Mouse (Mus musculus): ENCODE measurements around the gene Trem2.
"Not testable (repeated sequence)": the region's sequence is repeated elsewhere in the genome, so short reads cannot be mapped to it uniquely, and the experiment has no call there.

Gene Trem2

DNA sequence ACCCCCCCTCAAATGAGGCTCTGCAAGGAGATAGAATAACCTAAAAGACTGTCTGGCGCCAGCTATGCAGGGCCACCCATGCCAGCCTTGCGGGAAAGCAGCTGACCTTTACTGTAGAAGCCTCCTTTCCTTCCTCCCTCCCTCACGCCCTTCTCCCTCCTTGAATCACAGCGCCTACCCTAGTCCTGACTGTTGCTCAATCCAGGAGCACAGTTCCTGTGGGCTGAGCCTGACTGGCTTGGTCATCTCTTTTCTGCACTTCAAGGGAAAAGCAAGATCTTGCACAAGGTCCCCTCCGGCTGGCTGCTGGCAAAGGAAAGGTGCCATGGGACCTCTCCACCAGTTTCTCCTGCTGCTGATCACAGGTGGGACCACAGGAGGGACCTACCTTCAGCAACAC is at the start of gene Trem2:
TSS of gene Trem2 (plus strand) at position 171 of the 400 bp plus-strand sequence.
- DNase-seq, result no peak

DNA sequence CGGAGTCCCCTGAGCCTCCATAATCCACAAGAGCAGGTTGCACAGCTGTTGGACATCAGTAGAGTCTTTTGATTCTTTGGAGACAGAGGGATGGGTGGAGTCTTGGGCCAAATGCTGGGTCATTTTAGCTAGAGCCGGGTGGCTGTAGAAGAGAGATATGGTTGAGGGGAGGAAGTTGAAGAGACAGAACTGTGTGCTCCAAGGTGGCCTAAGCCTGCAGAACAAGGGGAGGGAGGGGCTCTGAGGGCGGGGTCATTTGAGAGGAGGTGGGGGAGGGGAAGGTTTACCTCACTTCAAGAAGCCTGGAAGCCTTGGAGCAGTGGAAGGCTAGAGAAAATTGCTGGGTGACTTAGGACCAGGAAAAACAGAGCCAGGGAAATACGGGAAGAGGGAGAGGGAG is 47.0 kb upstream of the Trem2 start, which contains the start of gene Treml2:
TSS of gene Treml2 (plus strand) at position 296 of the 400 bp plus-strand sequence.
- peak; percentile 86 for DNase-seq

- DNase-seq, result peak; percentile 29
Observed at GRCm38 (mm10) chr17:48299756-48300155, 46.4 kb upstream of the Trem2 start.

DNA sequence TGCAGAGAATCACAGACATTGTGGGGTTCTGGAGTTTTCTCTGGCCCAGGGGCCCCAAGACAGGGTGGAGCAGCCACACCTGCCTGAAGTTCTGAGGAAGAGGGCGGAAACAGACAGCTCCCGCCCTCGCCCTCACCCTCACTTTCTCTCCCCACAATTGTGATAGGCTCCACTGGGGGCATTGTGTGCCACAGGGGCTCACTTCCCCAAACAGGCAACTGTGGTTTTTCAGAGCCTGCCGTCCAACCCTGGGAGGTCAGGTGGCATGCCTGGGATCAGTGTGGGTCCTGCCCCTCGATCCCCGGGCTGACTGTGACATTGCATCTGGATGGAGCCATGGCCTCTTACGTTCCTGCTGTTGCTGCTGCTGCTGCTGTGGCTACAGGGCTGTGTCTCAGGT is 46.0 kb upstream of the Trem2 start:
- DNase-seq, result peak; percentile 81

GRCm38 (mm10) chr17:48300861-48301260 is 45.3 kb upstream of the Trem2 start:
- peak; percentile 59 for DNase-seq

DNA sequence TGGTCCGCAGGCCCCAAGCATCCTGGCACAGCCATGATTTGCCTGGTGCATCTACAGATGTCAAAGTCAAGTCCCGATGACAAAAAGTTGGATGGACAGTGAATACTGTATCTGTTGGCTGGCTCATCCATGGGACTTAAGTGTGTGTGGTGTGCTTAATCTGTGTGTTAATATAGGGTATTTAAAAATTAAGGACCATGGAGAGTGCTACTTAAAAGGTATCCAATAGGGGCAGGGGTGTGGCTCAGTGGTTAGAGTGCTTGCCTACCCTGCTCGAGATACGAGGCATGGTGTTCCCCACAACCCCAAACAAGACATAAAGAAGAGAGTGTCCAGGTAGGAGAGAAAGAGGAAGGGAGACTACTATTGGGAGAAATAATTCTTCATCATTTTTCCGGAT is 44.4 kb upstream of the Trem2 start:
- peak; percentile 37 for DNase-seq

DNA sequence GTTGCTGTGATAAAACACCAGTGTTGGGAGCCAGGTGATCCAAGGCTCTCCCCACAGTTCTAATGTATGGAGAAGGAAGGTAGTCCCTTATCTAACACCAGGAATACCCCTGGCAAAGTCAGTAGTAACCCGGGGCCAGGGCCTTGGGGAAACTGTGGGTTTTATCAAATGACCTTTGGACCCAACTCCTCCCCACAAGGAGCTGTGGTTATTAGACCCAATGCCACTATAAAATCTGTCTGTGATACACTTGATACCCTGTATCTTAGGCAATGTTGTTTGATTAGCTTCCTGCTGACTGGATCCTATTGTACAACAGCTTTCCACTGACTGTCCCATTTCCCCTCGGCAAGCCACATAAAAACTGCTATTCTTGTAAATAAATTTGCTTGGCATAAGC is 34.1 kb upstream of the Trem2 start:
- DNase-seq, result no peak

DNA sequence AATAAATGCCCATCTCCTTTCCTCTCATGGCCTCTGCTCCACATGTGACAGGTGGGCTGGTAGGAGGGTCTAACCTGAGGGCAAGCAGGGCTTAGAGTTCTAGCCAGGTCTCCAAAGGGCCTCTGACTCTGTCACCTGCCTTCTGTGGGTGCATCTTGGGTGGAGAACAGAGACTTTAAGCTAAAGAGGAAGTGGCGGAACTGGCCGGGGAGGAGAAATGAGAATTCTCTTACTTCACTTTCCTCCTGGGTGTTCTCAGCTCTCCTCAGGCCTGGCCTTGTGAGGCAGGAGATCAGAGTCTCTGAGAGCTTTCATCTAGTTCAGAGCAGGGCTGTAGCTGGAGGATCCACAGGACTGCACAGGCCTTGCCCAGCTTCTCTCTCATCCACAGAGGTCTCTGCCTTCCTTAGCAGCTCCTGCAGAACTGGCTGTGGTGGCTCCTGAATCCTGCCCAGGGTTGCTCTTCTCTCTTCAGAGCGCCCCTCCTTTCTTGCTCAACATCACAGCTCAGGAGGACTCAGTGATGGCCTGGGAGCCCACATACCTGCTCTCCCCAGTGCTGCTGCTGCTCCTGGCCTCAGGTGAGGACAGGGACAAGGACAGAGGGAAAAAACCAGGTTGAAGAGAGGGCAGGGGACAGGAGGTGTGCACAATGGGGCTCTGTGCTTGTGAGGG is 30.2 kb upstream of the Trem2 start, which contains the start of gene B430306N03Rik:
TSS of gene B430306N03Rik (plus strand) at position 237 of the 675 bp plus-strand sequence.
- not testable (repeated sequence) for DNase-seq

- DNase-seq, result no peak
Observed at GRCm38 (mm10) chr17:48318686-48319085, 27.5 kb upstream of the Trem2 start.

DNA sequence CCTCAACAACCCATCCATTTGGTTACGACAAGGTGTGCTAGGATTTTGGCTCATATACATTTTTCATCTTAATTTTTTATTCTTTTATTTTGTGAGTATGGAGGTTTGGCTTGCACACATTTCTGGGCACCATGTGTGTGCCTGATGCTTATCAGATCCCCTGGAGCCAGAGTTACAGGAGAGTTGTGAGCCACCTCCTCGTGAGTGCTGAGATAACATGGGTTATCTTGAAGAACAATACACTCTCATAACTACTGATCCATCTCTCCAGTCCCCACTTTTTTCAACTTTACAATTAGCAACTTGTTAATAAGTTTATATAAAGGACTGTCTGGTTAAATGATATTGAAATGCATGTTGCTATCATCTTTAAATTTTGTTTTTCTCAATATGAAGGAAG is 24.9 kb upstream of the Trem2 start:
- no peak for DNase-seq

DNA sequence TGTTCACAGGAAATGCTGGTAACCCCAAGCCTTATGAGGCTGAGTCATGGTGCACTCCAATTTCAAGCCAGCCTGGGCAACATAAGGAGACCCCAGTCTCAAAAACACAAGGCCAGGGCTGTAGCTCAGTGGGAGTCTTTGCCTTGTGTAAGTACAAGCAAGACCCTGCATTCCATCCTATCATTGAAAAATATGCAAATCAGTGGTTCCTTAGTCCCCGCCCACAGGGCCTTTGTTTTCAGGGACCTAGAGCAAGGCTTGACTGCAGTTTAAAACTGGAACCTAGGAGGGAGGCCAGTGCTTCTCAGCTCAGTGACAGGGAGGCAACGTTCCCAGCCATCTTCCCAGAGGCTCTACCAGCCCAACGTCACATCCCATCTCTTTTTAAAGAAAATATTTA is 23.0 kb upstream of the Trem2 start:
- peak; percentile 30 for DNase-seq

DNA sequence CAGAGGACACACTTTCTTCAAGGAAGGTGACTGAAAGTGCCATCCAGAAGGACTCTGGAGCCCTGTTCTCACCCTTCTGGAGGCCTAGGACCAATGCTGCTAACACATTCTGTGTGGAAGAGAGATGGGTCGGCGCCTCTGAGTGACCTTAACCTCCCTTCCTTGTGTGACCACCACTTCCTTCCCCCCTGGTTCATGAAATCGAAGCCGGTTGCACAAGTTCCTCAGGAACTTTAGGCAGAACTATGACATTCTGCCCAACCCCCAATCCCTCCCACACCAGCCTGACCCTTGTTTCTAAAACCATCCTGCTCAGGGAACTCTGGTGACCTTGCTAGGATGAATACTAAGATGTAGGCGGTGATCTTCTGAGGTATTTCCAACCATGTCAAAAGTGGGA is 21.9 kb upstream of the Trem2 start:
- peak; percentile 36 for DNase-seq

DNA sequence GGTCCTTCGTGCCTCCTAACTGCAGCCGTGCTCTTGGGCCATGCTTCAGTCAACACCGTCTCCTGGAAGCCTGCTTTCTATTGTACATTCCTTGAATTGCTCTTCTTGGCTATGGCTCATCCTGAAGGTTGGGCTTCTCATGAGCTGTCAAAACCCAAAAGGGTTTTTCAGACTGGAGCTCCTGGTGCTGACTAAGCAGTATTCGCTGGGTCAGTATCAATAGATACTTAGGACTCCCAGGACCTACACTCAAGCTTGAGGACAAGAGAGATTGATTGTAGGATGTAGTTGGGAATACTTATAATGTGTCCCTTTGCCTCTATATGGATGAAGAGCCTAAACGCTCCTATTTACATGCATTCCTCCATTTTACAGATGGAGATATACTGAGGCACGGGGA is 21.1 kb upstream of the Trem2 start:
- DNase-seq, result no peak

DNA sequence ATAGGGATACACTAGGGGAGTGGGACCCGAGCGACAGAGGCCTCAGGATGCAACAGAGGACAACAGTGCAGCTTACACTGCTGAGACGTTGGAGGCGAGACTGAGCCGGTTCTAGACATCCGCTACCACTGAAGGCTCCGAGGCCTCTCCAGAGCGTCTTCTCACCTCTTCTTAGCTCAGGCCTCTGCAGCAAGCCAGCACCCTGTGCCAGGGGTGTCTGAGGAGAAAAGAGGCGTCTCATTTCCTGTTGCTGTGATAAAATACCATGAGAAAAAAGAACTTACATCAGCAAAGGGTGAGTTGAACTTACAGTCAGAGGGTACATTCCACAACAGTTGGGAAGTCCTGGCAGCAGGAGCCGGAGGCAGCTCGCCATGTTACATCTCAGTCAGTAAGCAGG is 20.6 kb upstream of the Trem2 start:
- no peak for DNase-seq

GRCm38 (mm10) chr17:48326656-48327055 is 19.5 kb upstream of the Trem2 start:
- DNase-seq, result no peak

GRCm38 (mm10) chr17:48332524-48332923 is 13.7 kb upstream of the Trem2 start:
- DNase-seq, result no peak

GRCm38 (mm10) chr17:48334186-48334585 is 12.0 kb upstream of the Trem2 start:
- DNase-seq, result no peak

GRCm38 (mm10) chr17:48336857-48337256 is 9.3 kb upstream of the Trem2 start:
- peak; percentile 89 for DNase-seq

DNA sequence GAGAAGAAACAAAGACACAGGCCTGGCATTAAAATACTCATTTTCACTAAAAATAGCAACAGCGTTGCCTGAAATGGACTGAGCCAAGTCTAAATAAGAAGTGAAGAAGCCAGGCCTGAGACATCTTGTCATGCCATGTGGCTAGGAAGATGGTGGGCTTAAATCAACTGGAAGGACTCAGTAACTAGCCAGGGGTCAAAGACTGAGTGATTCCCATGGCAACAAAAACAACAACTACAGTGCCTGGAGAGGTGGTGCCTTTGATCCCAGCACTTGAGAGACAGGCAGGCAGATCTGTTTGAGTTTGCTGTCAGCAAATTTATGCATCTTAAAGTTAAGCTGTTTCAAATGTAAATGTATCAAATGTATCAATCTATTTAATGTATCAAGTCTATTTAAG is 5.9 kb upstream of the Trem2 start:
- DNase-seq, result no peak

GRCm38 (mm10) chr17:48341947-48342346 is 4.3 kb upstream of the Trem2 start:
- DNase-seq, result no peak

- DNase-seq, result no peak
Observed at GRCm38 (mm10) chr17:48343065-48343464, 3.1 kb upstream of the Trem2 start.

DNA sequence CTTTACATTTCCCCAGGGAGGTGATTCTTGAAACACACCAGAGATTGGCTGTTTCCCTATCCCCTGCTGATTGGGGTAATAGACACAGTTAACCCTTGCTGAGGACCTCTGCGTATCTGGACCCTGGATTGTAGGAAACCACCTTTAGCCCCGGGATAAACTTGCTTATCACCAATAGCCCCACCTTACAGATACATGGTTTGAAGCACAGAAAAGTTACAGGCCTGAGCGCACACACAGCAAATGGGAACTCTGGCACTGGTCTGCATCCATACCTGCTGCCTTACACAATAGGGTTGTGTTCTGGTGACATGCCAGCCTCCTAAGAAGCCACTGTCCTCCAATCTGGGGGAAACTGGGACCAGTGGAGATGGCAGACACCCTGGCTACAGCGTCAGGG is 377 bp upstream of the Trem2 start:
- no peak for DNase-seq

DNA sequence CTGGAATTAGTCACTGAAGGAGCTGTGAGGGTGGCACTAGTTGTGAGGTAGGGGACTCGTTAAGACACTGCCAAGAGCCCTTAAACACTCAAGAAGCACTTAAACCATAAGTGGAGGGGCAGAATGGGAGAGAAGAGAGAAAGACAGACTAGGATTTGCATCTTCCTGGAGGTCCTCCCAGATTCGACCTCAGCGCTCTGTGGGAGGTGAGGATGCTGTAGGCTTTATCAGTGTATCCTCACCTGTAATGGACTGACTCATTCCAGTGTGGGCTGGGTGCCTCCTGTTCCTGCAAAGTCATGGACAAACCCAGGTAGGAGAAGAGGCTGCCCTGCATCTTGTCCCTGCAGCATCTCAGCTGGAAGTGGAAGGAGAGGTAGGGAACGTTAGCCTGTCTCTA is 633 bp downstream of the Trem2 start:
- DNase-seq, result no peak

- no peak for DNase-seq
Observed at GRCm38 (mm10) chr17:48347287-48347686, 1.1 kb downstream of the Trem2 start.

- no peak for DNase-seq
Observed at GRCm38 (mm10) chr17:48350681-48351193, 4.5 kb downstream of the Trem2 start.
